Comparison of ENCODE assay signal across 18 mouse cellular contexts in genomic region chr2:72245631-72246030, GRCm38 (mm10).
"Had no signal": no experiment of that assay in that cellular context is flagged by ENCODE, and none has a peak within 500 bp of the region (broad histone marks: within the 10 kb centered on the region; RNA-seq: fewer than 3 reads in every experiment).

No protein-coding gene starts in this region.

- DNase-seq: kidney, adult 9 months; kidney, postnatal 36 days; layer of hippocampus, adult 9-11 months; layer of hippocampus, postnatal 36 days; lung, embryonic 14.5 days; lung, postnatal 10 days; lung, postnatal 4 days; retina, postnatal 1 day; right cerebral cortex, postnatal 4 days; spleen, adult 18-20 months; thymus, adult 18-20 months; thymus, postnatal 14 days had no signal

- ATAC-seq: liver, embryonic 12.5 days; midbrain, embryonic 16.5 days had no signal

- H3K9ac ChIP-seq: limb, embryonic 15.5 days; liver, embryonic 12.5 days; lung, embryonic 14.5 days; midbrain, embryonic 12.5 days; neural tube, embryonic 13.5 days had no signal

- H3K27ac ChIP-seq: kidney, postnatal 0 days; limb, embryonic 15.5 days; liver, embryonic 12.5 days; midbrain, embryonic 12.5 days; neural tube, embryonic 13.5 days had no signal

- H3K4me3 ChIP-seq: limb, embryonic 15.5 days; liver, embryonic 12.5 days; midbrain, embryonic 12.5 days; neural tube, embryonic 13.5 days had no signal

- H3K4me2 ChIP-seq: limb, embryonic 15.5 days; liver, embryonic 12.5 days; lung, embryonic 14.5 days; midbrain, embryonic 12.5 days; neural tube, embryonic 13.5 days had no signal

- H3K4me1 ChIP-seq: neural tube, embryonic 13.5 days had no signal

- H3K27me3 ChIP-seq: limb, embryonic 15.5 days; liver, embryonic 12.5 days; midbrain, embryonic 12.5 days had no signal

- H3K9me3 ChIP-seq: limb, embryonic 15.5 days; liver, embryonic 12.5 days; midbrain, embryonic 12.5 days; neural tube, embryonic 13.5 days had no signal

- H3K36me3 ChIP-seq: limb, embryonic 15.5 days; liver, embryonic 12.5 days; midbrain, embryonic 12.5 days; neural tube, embryonic 13.5 days had no signal
